Mouse (Mus musculus) ES-E14 (cell line): ENCODE results near the gene Tepp.

Source experiments
- CHD2 ChIP-seq: IDR thresholded peaks from 2 replicates; pipeline ENCODE4 v1.6.1; 2014; ENCODE audit warnings: mild to moderate bottlenecking, low read depth, low read length, inconsistent platforms
- HCFC1 ChIP-seq: IDR thresholded peaks from 2 replicates; pipeline ENCODE4 v1.6.1; 2012; ENCODE audit warnings: low read length, inconsistent platforms, borderline replicate concordance; ENCODE audit not compliant: insufficient read depth
- MAFK ChIP-seq: IDR thresholded peaks from 2 replicates; pipeline ENCODE4 v1.6.1; 2014; ENCODE audit warnings: mild to moderate bottlenecking, low read depth, low read length, inconsistent platforms; ENCODE audit not compliant: insufficient read depth
- ZC3H11A ChIP-seq: IDR thresholded peaks from 2 replicates; pipeline ENCODE4 v1.6.1; 2012; ENCODE audit warnings: low read depth, mild to moderate bottlenecking, inconsistent platforms, low read length, borderline replicate concordance
- ZNF384 ChIP-seq: IDR thresholded peaks from 2 replicates; pipeline ENCODE4 v1.6.1; 2012; ENCODE audit warnings: low read depth, low read length, inconsistent platforms

GRCm38 (mm10) chr8:95330367-95330766 is 20.0 kb downstream of the Tepp start:
- TF ChIP-seq HCFC1 (no peak), ZC3H11A (no peak), CHD2 (no peak), ZNF384 (no peak), MAFK (no peak)
